Mouse (Mus musculus): ENCODE data around the gene Tlr5.

Tlr5 gene

GRCm38 (mm10) chr1:182943911-182944310 is 10.7 kb upstream of the Tlr5 start:
- Histone ChIP-seq H3K9me3 (ENCODE audit: low read length) (no peaks in the 10 kb centered on the region), H3K27me3 (ENCODE audit: insufficient read depth, low read length) (0 out of 2 replicates have a peak, but pooled peaks cover 10% of the 10 kb centered on the region), H3K4me3 (replicated peaks; ENCODE audit: low read length) (no peak overlapping the region), H3K4me1 (replicated peaks; ENCODE audit: low read depth, low read length) (no peaks in the 10 kb centered on the region), H3K36me3 (ENCODE audit: insufficient read depth, low read length) (no peaks in the 10 kb centered on the region)
- TF ChIP-seq NANOG (IDR thresholded peaks at IDR 0.05; ENCODE audit: borderline replicate concordance, low read length): no peak

- no peaks in the 10 kb centered on the region for H3K4me1 ChIP-seq (replicated peaks; ENCODE audit: low read depth, low read length)
- TF ChIP-seq POU5F1 (IDR thresholded peaks at IDR 0.05; ENCODE audit: borderline replicate concordance, low read length): no peak
- no peak for TF ChIP-seq CTCF (conservative IDR thresholded peaks at IDR 0.05; ENCODE audit: low read length)
- TF ChIP-seq NANOG (IDR thresholded peaks at IDR 0.05; ENCODE audit: borderline replicate concordance, low read length): no peak
- H3K36me3 ChIP-seq (ENCODE audit: insufficient read depth, low read length): no peaks in the 10 kb centered on the region
- H3K9me3 ChIP-seq (ENCODE audit: low read length): no peaks in the 10 kb centered on the region
- no peak overlapping the region for H3K4me3 ChIP-seq (replicated peaks; ENCODE audit: low read length)
- 0 out of 2 replicates have a peak, but pooled peaks cover 10% of the 10 kb centered on the region for H3K27me3 ChIP-seq (ENCODE audit: insufficient read depth, low read length)
Observed at GRCm38 (mm10) chr1:182944638-182945037, 9.9 kb upstream of the Tlr5 start.

- Histone ChIP-seq H3K4me1 (replicated peaks; ENCODE audit: low read depth, low read length) (no peaks in the 10 kb centered on the region), H3K4me3 (replicated peaks; ENCODE audit: low read length) (no peak overlapping the region), H3K9me3 (ENCODE audit: low read length) (no peaks in the 10 kb centered on the region), H3K36me3 (ENCODE audit: insufficient read depth, low read length) (no peaks in the 10 kb centered on the region), H3K27me3 (ENCODE audit: insufficient read depth, low read length) (peaks cover 12% of the 10 kb centered on the region; the same call in 1 of the 2 replicates)
- TF ChIP-seq POU5F1 (IDR thresholded peaks at IDR 0.05; ENCODE audit: borderline replicate concordance, low read length): no peak
- TF ChIP-seq NANOG (IDR thresholded peaks at IDR 0.05; ENCODE audit: borderline replicate concordance, low read length): no peak
- no peak for TF ChIP-seq CTCF (conservative IDR thresholded peaks at IDR 0.05; ENCODE audit: low read length)
Observed at GRCm38 (mm10) chr1:182945561-182945960, 9.0 kb upstream of the Tlr5 start.

GRCm38 (mm10) chr1:182951298-182951697 is 3.3 kb upstream of the Tlr5 start:
- Histone ChIP-seq H3K4me1 (replicated peaks; ENCODE audit: low read depth, low read length) (peaks cover 28% of the 10 kb centered on the region), H3K9me3 (ENCODE audit: low read length) (no peaks in the 10 kb centered on the region), H3K27me3 (ENCODE audit: insufficient read depth, low read length) (peaks cover 36% of the 10 kb centered on the region), H3K36me3 (ENCODE audit: insufficient read depth, low read length) (no peaks in the 10 kb centered on the region), H3K4me3 (replicated peaks; ENCODE audit: low read length) (no peak overlapping the region)
- no peak for TF ChIP-seq POU5F1 (IDR thresholded peaks at IDR 0.05; ENCODE audit: borderline replicate concordance, low read length)
- TF ChIP-seq CTCF (conservative IDR thresholded peaks at IDR 0.05; ENCODE audit: low read length): no peak
- no peak for TF ChIP-seq NANOG (IDR thresholded peaks at IDR 0.05; ENCODE audit: borderline replicate concordance, low read length)

GRCm38 (mm10) chr1:182953165-182953564 is 1.4 kb upstream of the Tlr5 start:
- peaks cover 54% of the 10 kb centered on the region for H3K27me3 ChIP-seq (ENCODE audit: insufficient read depth, low read length)
- H3K4me1 ChIP-seq (replicated peaks; ENCODE audit: low read depth, low read length): peaks cover 30% of the 10 kb centered on the region
- no peaks in the 10 kb centered on the region for H3K36me3 ChIP-seq (ENCODE audit: insufficient read depth, low read length)
- no peak overlapping the region for H3K4me3 ChIP-seq (replicated peaks; ENCODE audit: low read length)
- TF ChIP-seq POU5F1 (IDR thresholded peaks at IDR 0.05; ENCODE audit: borderline replicate concordance, low read length) (no peak), CTCF (conservative IDR thresholded peaks at IDR 0.05; ENCODE audit: low read length) (no peak), NANOG (IDR thresholded peaks at IDR 0.05; ENCODE audit: borderline replicate concordance, low read length) (no peak)
- no peaks in the 10 kb centered on the region for H3K9me3 ChIP-seq (ENCODE audit: low read length)

GRCm38 (mm10) chr1:182953667-182954066 is 921 bp upstream of the Tlr5 start:
- TF ChIP-seq NANOG (IDR thresholded peaks at IDR 0.05; ENCODE audit: borderline replicate concordance, low read length): no peak
- TF ChIP-seq CTCF (conservative IDR thresholded peaks at IDR 0.05; ENCODE audit: low read length): no peak
- TF ChIP-seq POU5F1 (IDR thresholded peaks at IDR 0.05; ENCODE audit: borderline replicate concordance, low read length): no peak

GRCm38 (mm10) chr1:182955047-182955620 is 546 bp downstream of the Tlr5 start:
- Histone ChIP-seq H3K4me1 (replicated peaks; ENCODE audit: low read depth, low read length) (peaks cover 46% of the 10 kb centered on the region), H3K9me3 (ENCODE audit: low read length) (no peaks in the 10 kb centered on the region), H3K27me3 (ENCODE audit: insufficient read depth, low read length) (peaks cover 67% of the 10 kb centered on the region), H3K4me3 (replicated peaks; ENCODE audit: low read length) (peak overlapping the region; percentile 65), H3K36me3 (ENCODE audit: insufficient read depth, low read length) (no peaks in the 10 kb centered on the region)
- no peak for TF ChIP-seq NANOG (IDR thresholded peaks at IDR 0.05; ENCODE audit: borderline replicate concordance, low read length)
- no peak for TF ChIP-seq POU5F1 (IDR thresholded peaks at IDR 0.05; ENCODE audit: borderline replicate concordance, low read length)
- no peak for TF ChIP-seq CTCF (conservative IDR thresholded peaks at IDR 0.05; ENCODE audit: low read length)

More at GRCm38 (mm10) chr1:182953667-182954066, 921 bp upstream of the Tlr5 start:
- no peaks in the 10 kb centered on the region for H3K9me3 ChIP-seq (ENCODE audit: low read length)
- no peak overlapping the region for H3K4me3 ChIP-seq (replicated peaks; ENCODE audit: low read length)
- peaks cover 57% of the 10 kb centered on the region for H3K27me3 ChIP-seq (ENCODE audit: insufficient read depth, low read length)
- H3K4me1 ChIP-seq (replicated peaks; ENCODE audit: low read depth, low read length): peaks cover 35% of the 10 kb centered on the region
- no peaks in the 10 kb centered on the region for H3K36me3 ChIP-seq (ENCODE audit: insufficient read depth, low read length)

- Histone ChIP-seq H3K4me1 (replicated peaks; ENCODE audit: low read depth, low read length) (peaks cover 58% of the 10 kb centered on the region), H3K27me3 (ENCODE audit: insufficient read depth, low read length) (peaks cover 70% of the 10 kb centered on the region), H3K36me3 (ENCODE audit: insufficient read depth, low read length) (no peaks in the 10 kb centered on the region), H3K9me3 (ENCODE audit: low read length) (no peaks in the 10 kb centered on the region), H3K4me3 (replicated peaks; ENCODE audit: low read length) (no peak overlapping the region)
- no peak for TF ChIP-seq NANOG (IDR thresholded peaks at IDR 0.05; ENCODE audit: borderline replicate concordance, low read length)
- TF ChIP-seq CTCF (conservative IDR thresholded peaks at IDR 0.05; ENCODE audit: low read length): no peak
- no peak for TF ChIP-seq POU5F1 (IDR thresholded peaks at IDR 0.05; ENCODE audit: borderline replicate concordance, low read length)
Observed at GRCm38 (mm10) chr1:182956186-182956960, 1.8 kb downstream of the Tlr5 start.
